Mouse (Mus musculus): ENCODE measurements around the gene Herpud1. TPM values are rescaled to one million over a fixed set of nuclear protein-coding genes. Genes with fewer than 3 reads are reported as not detected.
A peak's percentile ranks its signal among the peaks of the same experiment; 100 is the strongest.

The Herpud1 gene
- polyA plus RNA-seq, 1 experiment = 218 TPM

- TF ChIP-seq CTCF (IDR thresholded peaks at IDR 0.05; ENCODE audit: borderline replicate concordance, control insufficient read depth, extremely low read depth, insufficient read depth, low read length, poor library complexity) (no peak), POLR2A (IDR thresholded peaks at IDR 0.05; ENCODE audit: control insufficient read depth, extremely low read depth, insufficient read depth, low read length, poor library complexity) (no peak)
- peaks cover 35% of the 10 kb centered on the region for H3K36me3 ChIP-seq (ENCODE audit: control insufficient read depth, insufficient read depth, low read length)
- 34% methylated on average over 6 of the region's 6 CpGs for WGBS
- peak overlapping the region; percentile 27; the same call in 1 of the 2 replicates for H3K27ac ChIP-seq (ENCODE audit: control insufficient read depth, insufficient read depth, low read length)
- no peak for DNase-seq
- H3K4me1 ChIP-seq (replicated peaks; ENCODE audit: control insufficient read depth, insufficient read depth, low read length) = peaks cover 10% of the 10 kb centered on the region; the same call in 1 of the 2 replicates
- H3K4me3 ChIP-seq (ENCODE audit: control insufficient read depth, insufficient read depth, low read length) = peak overlapping the region; percentile 91
- no peaks in the 10 kb centered on the region for H3K27me3 ChIP-seq (ENCODE audit: control insufficient read depth, insufficient read depth, low read length)
Observed at GRCm38 (mm10) chr8:94387785-94388184, 1.5 kb downstream of the Herpud1 start.

DNA sequence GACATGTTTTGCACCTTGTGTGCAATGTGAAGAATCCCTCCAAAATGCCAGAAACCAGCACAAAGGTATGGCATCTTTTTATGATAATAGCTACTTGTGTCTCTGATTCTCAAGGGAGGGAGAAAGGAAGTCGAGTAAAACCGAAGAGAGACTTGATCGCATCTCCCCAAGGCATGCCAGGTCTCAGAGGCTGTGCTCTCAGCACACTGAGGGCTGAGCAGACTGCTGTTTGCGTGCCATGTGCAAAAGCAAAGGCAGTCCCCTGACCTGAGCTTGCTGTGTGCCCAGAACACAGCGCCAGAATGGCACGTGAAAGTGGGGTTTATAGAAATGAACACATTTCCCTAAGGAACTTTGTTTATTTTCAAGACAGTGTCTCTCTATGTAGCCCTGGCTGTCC lies 3.3 kb downstream of the Herpud1 start:
- H3K4me1 ChIP-seq (replicated peaks; ENCODE audit: control insufficient read depth, insufficient read depth, low read length) = peaks cover 10% of the 10 kb centered on the region; the same call in 1 of the 2 replicates
- TF ChIP-seq POLR2A (IDR thresholded peaks at IDR 0.05; ENCODE audit: control insufficient read depth, extremely low read depth, insufficient read depth, low read length, poor library complexity) (no peak), CTCF (IDR thresholded peaks at IDR 0.05; ENCODE audit: borderline replicate concordance, control insufficient read depth, extremely low read depth, insufficient read depth, low read length, poor library complexity) (no peak)
- DNase-seq = no peak
- H3K36me3 ChIP-seq (ENCODE audit: control insufficient read depth, insufficient read depth, low read length) = peaks cover 51% of the 10 kb centered on the region
- no peak overlapping the region for H3K27ac ChIP-seq (ENCODE audit: control insufficient read depth, insufficient read depth, low read length)
- H3K27me3 ChIP-seq (ENCODE audit: control insufficient read depth, insufficient read depth, low read length) = no peaks in the 10 kb centered on the region
- WGBS = 89% methylated on average over 6 of the region's 6 CpGs
- H3K4me3 ChIP-seq (ENCODE audit: control insufficient read depth, insufficient read depth, low read length) = no peak overlapping the region

DNA sequence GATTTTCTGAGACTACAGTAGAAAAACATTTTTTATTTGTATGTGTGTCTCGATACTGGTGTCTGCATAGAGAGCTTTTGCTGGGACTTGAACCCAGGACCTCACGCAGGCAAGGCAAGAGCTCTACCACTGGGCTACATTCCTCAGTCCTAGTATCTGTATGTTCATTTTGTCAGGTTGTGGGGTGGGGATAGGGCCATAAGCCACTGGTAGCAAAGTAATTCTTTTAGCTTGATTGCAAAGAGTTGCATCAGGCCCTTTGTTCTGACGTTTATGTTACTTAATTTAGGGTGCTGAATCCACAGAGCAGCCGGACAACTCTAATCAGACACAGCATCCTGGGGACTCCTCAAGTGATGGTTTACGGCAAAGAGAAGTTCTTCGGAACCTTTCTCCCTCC lies 4.2 kb downstream of the Herpud1 start:
- no peak overlapping the region for H3K4me3 ChIP-seq (ENCODE audit: control insufficient read depth, insufficient read depth, low read length)
- H3K27me3 ChIP-seq (ENCODE audit: control insufficient read depth, insufficient read depth, low read length) = no peaks in the 10 kb centered on the region
- H3K27ac ChIP-seq (ENCODE audit: control insufficient read depth, insufficient read depth, low read length) = no peak overlapping the region
- peaks cover 9% of the 10 kb centered on the region; the same call in 1 of the 2 replicates for H3K4me1 ChIP-seq (replicated peaks; ENCODE audit: control insufficient read depth, insufficient read depth, low read length)
- peaks cover 60% of the 10 kb centered on the region for H3K36me3 ChIP-seq (ENCODE audit: control insufficient read depth, insufficient read depth, low read length)
- no peak for DNase-seq
- 96% methylated on average over 6 of the region's 6 CpGs for WGBS
- TF ChIP-seq POLR2A (IDR thresholded peaks at IDR 0.05; ENCODE audit: control insufficient read depth, extremely low read depth, insufficient read depth, low read length, poor library complexity) (no peak), CTCF (IDR thresholded peaks at IDR 0.05; ENCODE audit: borderline replicate concordance, control insufficient read depth, extremely low read depth, insufficient read depth, low read length, poor library complexity) (no peak)

DNA sequence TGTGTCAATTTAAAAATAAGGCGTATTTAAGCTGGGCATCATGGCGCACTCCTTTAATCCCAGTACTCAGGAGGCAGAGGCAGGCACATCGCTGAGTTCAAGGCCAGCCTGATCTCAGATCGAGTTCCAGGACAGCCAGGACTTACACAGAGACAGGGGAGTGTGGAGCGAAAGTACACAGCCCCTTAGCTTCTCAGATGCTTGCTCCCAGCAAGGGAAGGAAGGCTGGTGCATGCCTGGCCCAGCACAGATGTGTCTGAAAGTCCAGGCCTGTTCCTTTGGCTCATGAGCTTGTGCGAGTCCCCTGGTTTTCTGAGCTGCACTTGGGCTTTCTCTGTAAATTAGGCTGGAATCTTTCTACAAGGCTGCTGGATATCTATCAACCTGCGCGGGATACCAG lies 4.7 kb downstream of the Herpud1 start:
- Histone ChIP-seq H3K4me3 (ENCODE audit: control insufficient read depth, insufficient read depth, low read length) (no peak overlapping the region), H3K4me1 (replicated peaks; ENCODE audit: control insufficient read depth, insufficient read depth, low read length) (peaks cover 5% of the 10 kb centered on the region; the same call in 1 of the 2 replicates), H3K27ac (ENCODE audit: control insufficient read depth, insufficient read depth, low read length) (no peak overlapping the region), H3K36me3 (ENCODE audit: control insufficient read depth, insufficient read depth, low read length) (peaks cover 65% of the 10 kb centered on the region), H3K27me3 (ENCODE audit: control insufficient read depth, insufficient read depth, low read length) (no peaks in the 10 kb centered on the region)
- WGBS = 94% methylated on average over 8 of the region's 8 CpGs
- no peak for TF ChIP-seq CTCF (IDR thresholded peaks at IDR 0.05; ENCODE audit: borderline replicate concordance, control insufficient read depth, extremely low read depth, insufficient read depth, low read length, poor library complexity)
- no peak for TF ChIP-seq POLR2A (IDR thresholded peaks at IDR 0.05; ENCODE audit: control insufficient read depth, extremely low read depth, insufficient read depth, low read length, poor library complexity)
- no peak for DNase-seq

DNA sequence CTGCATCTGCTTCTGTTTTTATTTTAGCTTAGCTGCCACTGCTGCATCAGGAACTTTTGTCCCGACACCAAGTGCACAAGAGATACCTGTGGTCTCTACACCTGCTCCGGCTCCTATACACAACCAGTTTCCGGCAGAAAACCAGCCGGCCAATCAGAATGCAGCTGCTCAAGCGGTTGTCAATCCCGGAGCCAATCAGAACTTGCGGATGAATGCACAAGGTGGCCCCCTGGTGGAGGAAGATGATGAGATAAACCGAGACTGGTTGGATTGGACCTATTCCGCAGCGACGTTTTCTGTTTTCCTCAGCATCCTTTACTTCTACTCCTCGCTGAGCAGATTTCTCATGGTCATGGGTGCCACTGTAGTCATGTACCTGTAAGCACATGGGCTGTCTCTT lies 5.9 kb downstream of the Herpud1 start:
- H3K27me3 ChIP-seq (ENCODE audit: control insufficient read depth, insufficient read depth, low read length) = no peaks in the 10 kb centered on the region
- H3K4me3 ChIP-seq (ENCODE audit: control insufficient read depth, insufficient read depth, low read length) = no peak overlapping the region
- H3K4me1 ChIP-seq (replicated peaks; ENCODE audit: control insufficient read depth, insufficient read depth, low read length) = peaks cover 5% of the 10 kb centered on the region; the same call in 1 of the 2 replicates
- H3K36me3 ChIP-seq (ENCODE audit: control insufficient read depth, insufficient read depth, low read length) = peaks cover 66% of the 10 kb centered on the region
- no peak for TF ChIP-seq CTCF (IDR thresholded peaks at IDR 0.05; ENCODE audit: borderline replicate concordance, control insufficient read depth, extremely low read depth, insufficient read depth, low read length, poor library complexity)
- no peak for TF ChIP-seq POLR2A (IDR thresholded peaks at IDR 0.05; ENCODE audit: control insufficient read depth, extremely low read depth, insufficient read depth, low read length, poor library complexity)
- no peak overlapping the region for H3K27ac ChIP-seq (ENCODE audit: control insufficient read depth, insufficient read depth, low read length)
- WGBS = 94% methylated on average over 12 of the region's 12 CpGs
- DNase-seq = peak; percentile 49

GRCm38 (mm10) chr8:94392648-94393047 lies 6.4 kb downstream of the Herpud1 start:
- Histone ChIP-seq H3K27me3 (ENCODE audit: control insufficient read depth, insufficient read depth, low read length) (no peaks in the 10 kb centered on the region), H3K36me3 (ENCODE audit: control insufficient read depth, insufficient read depth, low read length) (peaks cover 66% of the 10 kb centered on the region), H3K27ac (ENCODE audit: control insufficient read depth, insufficient read depth, low read length) (no peak overlapping the region), H3K4me3 (ENCODE audit: control insufficient read depth, insufficient read depth, low read length) (no peak overlapping the region), H3K4me1 (replicated peaks; ENCODE audit: control insufficient read depth, insufficient read depth, low read length) (peaks cover 2% of the 10 kb centered on the region; the same call in 1 of the 2 replicates)
- 93% methylated on average over 6 of the region's 6 CpGs for WGBS
- TF ChIP-seq CTCF (IDR thresholded peaks at IDR 0.05; ENCODE audit: borderline replicate concordance, control insufficient read depth, extremely low read depth, insufficient read depth, low read length, poor library complexity) (no peak), POLR2A (IDR thresholded peaks at IDR 0.05; ENCODE audit: control insufficient read depth, extremely low read depth, insufficient read depth, low read length, poor library complexity) (no peak)
- no peak for DNase-seq
